Mouse (Mus musculus) gastrocnemius, adult 2 months (tissue): ENCODE results near the gene Prune1. TPM values are rescaled to one million over a fixed set of nuclear protein-coding genes. Genes with fewer than 3 reads are reported as not detected.

ENCODE experiments used
- DNase-seq: peaks from one replicate; pipeline ENCODE4 v3.0.0; 2022
- H3K27ac ChIP-seq: fragments of 200-600 bp; 2 replicates; pipeline ENCODE4 v1.8.1; 2022; ENCODE audit warnings: mild to moderate bottlenecking
- H3K4me3 ChIP-seq: fragments of 200-600 bp; 2 replicates; pipeline ENCODE4 v1.8.1; 2022; ENCODE audit warnings: mild to moderate bottlenecking, moderate library complexity
- CTCF ChIP-seq: fragments of 200-600 bp; IDR thresholded peaks from 2 replicates; pipeline ENCODE4 v1.8.1; 2022; ENCODE audit warnings: antibody characterized with exemption, mild to moderate bottlenecking, moderate library complexity
- intact Hi-C: fragments of 180-260 bp; cut with DNase I; formaldehyde crosslinking; loops from one replicate; pipeline ENCODE4 v1.15.1; 2025
- total RNA-seq, 2 experiments: library from RNA; stranded (reverse); gene quantifications; 2 replicates each; pipeline ENCODE4 v1.2.3; 2021

Prune1 gene
- total RNA-seq, 2 experiments from 2014 or later, result 45.8 to 46.9 TPM

DNA sequence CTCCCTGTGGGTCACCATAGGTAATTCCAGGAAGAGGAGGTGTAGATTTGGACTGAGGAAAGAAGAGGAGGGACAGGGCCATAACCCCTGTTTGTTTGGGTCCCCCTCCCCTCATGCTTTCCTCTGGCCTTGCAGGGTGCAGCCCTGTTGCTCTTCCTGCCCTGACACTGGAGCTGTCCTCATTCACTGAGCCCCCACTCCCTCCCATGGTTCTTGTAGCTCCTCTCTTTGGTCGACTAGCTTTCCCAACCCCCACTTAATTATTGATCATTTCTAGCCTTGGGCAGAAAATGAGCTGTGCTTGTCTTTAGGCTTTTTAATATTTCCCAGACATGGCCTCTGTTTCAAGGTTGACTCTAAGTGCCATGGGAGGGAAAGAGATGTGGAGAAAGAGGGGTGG, 2.2 kb upstream of the Prune1 start:
- intact Hi-C loops, result no loop called here
- TF ChIP-seq CTCF, result no peak
- DNase-seq, result no peak
- Histone ChIP-seq H3K27ac (peak overlapping the region; percentile 95), H3K4me3 (peak overlapping the region; percentile 88)

DNA sequence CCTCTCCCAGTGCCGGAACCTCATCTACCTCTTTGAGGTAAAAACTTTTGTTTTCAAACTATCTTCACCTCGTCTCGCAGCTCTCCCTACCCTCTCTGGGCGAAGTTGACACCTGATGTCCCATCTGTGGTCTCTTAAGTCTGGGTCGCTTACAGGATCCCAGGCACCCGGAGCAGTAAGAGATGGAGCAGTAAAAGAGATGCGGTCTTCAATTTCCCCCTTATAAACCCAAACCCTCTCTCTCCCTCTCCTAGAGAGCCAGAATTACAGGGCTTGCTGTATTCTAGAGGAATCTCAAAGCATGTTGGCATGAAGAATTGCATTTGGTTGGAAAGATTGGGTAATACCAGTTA, 1.7 kb upstream of the Prune1 start:
- DNase-seq, result no peak
- Histone ChIP-seq H3K27ac (peak overlapping the region; percentile 95), H3K4me3 (peak overlapping the region; percentile 88)
- TF ChIP-seq CTCF, result no peak
- intact Hi-C loops, result no loop called here

DNA sequence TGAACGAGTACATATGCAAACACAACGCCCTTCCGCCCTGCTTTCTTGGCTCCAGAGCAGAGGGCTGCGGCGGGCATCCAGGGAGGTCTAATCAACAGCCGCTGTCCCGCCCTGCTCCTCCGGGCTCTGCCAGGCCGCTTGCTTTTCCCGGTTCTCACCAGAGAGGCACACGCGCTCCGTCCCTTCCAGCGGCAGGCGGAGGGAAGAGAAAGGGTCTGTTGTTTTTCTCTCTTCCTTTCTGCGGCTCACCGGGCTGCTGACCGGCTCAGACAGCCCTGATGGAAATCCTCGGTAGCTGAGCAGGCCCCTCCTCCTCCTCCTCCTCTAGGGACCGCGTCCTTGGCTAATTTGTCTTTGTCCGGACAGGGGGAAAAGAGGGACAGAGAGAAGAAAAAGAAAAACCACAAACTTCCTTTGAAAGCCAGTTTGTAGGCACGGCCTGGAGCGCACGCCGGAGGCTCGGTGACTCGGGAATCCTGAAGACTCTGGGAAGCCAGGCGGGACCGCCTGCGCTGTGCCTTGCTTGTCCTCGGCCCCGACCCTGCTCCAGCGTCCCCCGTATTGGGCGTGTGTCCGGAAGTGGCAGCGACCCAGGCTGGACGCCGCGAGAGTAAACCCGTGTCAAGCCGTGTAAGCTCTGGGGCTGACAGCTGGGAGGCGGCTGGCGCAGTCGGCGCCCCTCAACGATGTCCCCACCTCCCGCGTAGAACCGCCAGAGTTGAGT, 1.2 kb upstream of the Prune1 start:
- peak; percentile 91 for DNase-seq
- intact Hi-C loops, result no loop called here
- H3K4me3 ChIP-seq, result peak overlapping the region; percentile 88
- peak overlapping the region; percentile 95 for H3K27ac ChIP-seq
- peak; percentile 34 for TF ChIP-seq CTCF

DNA sequence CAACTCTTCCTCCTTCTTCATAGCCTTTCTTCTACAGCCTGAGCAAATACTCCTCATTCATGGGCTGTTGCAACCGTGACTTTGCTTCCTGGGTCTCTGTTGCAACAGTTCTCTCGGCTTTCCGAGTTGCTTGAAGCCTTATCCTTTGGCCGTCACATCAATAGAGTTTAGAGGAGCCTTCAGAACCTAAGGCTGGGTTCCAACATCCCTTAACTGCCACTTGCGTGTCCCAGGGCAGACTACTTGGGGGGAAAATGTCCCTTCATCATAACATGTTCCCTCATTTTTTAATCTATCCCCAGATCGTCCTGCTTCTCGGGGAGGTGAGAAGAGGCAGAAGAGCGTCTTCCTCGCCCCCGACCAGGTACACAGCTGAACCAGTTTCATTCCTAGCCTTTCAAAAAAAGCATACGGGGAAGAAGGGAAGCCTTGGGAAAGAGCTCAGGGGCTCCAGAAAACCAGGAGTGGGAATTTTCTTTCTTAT, 547 bp upstream of the Prune1 start:
- intact Hi-C loops, result no loop called here
- Histone ChIP-seq H3K4me3 (peak overlapping the region; percentile 88), H3K27ac (peak overlapping the region; percentile 95)
- DNase-seq, result peak; percentile 53
- TF ChIP-seq CTCF, result no peak

DNA sequence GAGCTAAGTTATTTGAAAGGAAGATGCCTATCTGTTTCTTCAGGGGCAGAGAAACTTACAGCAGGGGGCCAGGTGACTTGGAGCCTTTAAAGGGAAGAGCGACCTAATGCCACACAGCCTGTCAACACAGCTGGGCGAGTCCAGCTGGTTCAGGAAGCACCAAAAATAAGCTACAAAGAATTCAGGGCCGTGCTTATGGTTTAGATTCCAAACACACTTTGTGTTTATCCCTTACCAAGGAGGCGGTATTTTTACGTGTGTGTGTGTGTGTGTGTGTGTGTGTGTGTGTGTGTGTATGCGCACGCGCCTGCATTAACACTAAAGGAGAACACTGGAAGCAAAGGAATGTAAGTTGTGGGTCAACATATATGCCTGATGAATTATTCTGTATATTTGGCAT, 1.1 kb downstream of the Prune1 start:
- intact Hi-C loops, result no loop called here

DNA sequence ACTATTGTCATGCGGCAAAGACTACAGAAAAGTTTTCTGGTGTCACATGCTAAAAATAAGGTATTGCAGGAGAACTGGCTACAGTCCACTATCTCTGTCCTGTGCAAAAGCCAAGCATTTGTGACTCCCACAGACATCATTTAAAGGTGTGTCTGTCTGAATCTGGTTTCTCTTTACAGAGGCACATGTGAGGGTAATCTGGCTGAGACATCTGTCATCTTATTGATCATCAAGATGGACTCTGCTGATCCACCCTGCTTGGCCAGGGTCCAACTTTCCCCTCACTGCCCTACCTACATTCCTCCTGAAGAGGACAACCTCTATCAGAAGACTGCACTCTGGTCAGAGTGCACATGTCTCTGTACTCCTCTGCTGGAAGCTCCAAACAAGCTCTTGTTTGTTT, 4.7 kb downstream of the Prune1 start:
- TF ChIP-seq CTCF, result no peak
- DNase-seq, result peak; percentile 58
- H3K27ac ChIP-seq, result peak overlapping the region; percentile 93
- H3K4me3 ChIP-seq, result peak overlapping the region; percentile 2; the same call in 1 of the 2 replicates
- intact Hi-C loops, result no loop called here

More for the DNA sequence above, 1.1 kb downstream of the Prune1 start:
- Histone ChIP-seq H3K4me3 (peak overlapping the region; percentile 88), H3K27ac (peak overlapping the region; percentile 95)
- DNase-seq, result no peak
- TF ChIP-seq CTCF, result no peak

DNA sequence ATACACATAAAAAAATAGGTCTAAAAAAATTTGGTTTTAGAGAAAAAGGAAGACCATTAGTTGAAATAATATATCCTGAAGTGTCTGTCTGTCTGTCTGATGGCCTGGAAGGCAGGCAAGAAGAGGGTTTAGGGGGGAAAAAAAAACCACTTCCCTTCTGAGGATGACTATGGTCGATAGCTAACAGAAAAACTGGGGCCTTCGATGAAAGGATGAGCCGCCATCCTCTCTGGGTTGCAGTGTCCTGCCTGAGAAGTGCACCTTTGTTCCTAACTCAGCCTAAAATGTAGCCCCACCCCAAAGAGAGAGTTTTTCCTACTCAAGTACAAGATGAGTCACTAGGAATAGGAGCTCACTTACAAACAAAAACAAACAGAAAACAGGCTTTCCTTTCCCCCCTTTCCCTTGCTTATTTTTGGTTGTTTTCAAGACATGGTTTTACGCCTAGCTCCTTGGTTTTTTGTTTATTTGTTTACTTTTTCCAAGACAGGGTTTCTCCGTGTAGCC, 5.4 kb downstream of the Prune1 start:
- peak overlapping the region; percentile 93 for H3K27ac ChIP-seq
- intact Hi-C loops, result no loop called here

DNA sequence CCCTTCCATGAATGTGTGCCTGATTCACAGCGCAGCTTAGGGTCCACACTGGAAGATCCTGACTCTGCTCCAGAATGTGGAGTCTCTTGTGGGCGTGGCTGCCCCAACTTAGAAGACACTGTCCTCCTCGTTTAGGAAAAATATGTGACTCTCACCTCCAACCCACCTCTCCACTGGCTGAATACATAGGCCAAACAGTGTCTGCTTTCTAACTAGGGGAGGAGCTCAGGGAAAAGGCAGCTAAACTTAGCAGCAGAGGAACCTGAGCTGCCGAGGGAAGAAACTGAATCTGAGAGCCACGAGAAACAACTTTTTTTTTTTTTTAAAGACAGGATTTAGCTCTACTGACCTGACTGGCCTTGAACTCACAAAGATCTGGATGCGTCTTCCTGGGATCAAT, 6.7 kb downstream of the Prune1 start:
- peak; percentile 59 for DNase-seq
- intact Hi-C loops, result no loop called here
- H3K27ac ChIP-seq, result peak overlapping the region; percentile 93
- H3K4me3 ChIP-seq, result peak overlapping the region; percentile 18
- TF ChIP-seq CTCF, result no peak

More for the DNA sequence above, 5.4 kb downstream of the Prune1 start:
- H3K4me3 ChIP-seq, result no peak overlapping the region
- no peak for DNase-seq
- TF ChIP-seq CTCF, result no peak

DNA sequence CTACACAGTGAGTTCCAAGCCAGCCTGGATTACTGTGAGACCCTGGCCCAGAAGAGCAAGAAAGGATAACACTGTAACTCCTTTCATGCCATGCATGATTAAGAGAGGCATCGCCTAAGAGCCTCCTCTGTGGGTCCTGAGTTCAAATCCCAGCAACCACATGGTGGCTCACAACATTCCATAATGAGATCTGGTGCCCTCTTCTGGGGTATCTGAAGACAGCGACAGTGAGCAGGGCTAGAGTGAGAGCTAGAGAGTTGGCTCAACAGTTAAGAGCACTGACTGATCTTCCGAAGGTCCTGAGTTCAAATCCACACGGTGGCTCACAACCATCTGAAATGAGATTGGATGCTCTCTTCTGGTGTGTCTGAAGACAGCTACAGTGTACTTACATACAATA, 7.4 kb downstream of the Prune1 start:
- no peak for TF ChIP-seq CTCF
- intact Hi-C loops, result no loop called here
- no peak for DNase-seq
- Histone ChIP-seq H3K4me3 (no peak overlapping the region), H3K27ac (peak overlapping the region; percentile 93)

DNA sequence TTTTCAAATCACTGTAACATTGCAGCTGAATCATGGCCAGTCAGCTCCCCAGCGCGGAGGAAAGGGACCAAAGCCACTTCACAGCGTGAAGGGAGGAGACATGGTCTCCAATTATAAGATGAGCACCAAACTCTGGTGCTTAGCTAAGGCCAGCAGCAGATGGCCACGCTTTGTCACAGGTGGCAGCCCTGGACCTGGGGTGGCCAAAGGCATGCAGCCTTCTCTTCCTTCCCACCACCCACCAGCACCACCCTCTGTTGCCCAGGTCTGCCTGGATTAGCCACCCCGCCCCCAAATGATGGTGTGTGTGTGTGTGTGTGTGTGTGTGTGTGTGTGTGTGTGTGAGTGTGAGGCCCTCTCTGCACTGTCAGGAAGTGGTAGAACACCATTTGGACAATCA, 8.4 kb downstream of the Prune1 start:
- Histone ChIP-seq H3K4me3 (no peak overlapping the region), H3K27ac (peak overlapping the region; percentile 93)
- intact Hi-C loops, result no loop called here
- no peak for TF ChIP-seq CTCF
- no peak for DNase-seq

DNA sequence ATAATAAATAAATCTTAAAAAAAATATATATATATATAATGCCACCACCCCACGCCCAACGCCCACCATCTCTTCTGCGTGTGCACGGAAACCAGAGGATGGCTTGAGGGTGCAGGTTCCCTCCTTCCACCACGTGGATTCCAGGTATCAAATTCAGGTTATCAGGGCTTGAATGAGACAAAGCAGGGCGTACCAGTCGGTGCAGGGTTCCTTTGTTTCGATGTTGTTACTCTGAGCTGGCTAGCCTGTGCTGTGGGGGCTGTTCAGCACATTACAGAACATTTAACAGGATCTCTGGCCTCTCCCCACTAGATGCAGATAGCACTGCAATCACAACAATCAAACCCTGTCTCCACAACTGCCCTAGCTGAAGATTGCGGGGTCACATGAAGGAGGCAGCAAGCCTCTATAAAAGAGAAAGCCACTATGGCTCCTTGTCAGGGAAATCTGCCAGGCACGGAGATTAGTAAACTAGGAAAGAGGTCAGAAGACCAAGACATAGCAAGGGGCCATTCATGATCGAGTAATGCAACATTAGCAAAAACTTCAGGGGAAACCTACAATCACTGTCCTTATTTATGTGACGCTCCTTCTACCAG, 11.0 kb downstream of the Prune1 start:
- peak overlapping the region; percentile 25; the same call in 1 of the 2 replicates for H3K27ac ChIP-seq
- intact Hi-C loops, result no loop called here
- DNase-seq, result no peak
- no peak overlapping the region for H3K4me3 ChIP-seq
- TF ChIP-seq CTCF, result no peak

DNA sequence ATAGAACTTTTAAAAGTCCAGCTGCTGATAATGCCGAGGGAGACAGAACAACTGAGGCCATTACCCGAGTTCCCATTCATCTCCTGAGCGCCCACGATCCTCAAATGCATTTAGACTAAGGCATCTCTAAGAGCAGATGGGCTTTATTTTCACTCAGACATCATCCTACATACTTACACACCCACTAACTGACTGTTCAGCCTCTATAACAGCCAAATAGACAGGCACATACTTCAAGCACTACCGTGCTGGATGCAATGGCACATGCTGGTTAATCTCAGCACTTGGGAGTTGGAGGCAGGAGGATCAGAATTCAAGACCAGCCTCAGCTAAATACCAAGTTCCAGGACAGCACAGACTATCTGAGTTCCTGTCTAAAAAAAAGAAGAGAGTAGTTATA, 12.1 kb downstream of the Prune1 start:
- DNase-seq, result no peak
- peak overlapping the region; percentile 57; the same call in 1 of the 2 replicates for H3K27ac ChIP-seq
- intact Hi-C loops, result no loop called here

DNA sequence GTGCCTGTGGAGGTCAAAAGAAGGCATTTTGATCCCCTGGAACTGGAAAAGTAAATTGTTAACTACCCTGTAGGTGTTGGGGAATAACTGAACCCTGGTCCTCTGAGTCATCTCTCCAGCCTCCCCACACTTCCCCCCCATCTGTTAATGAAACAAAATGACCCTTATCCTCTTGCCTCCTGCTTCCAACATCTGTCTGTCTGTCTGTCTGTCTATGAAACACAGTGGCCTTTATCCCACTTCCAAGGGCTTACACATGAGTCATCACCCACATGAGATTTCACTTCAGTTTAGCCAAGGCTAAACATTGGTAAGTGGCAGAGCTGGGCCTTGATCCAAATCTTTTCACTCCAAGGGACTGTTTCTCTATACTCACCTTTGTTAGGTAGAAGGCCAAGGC, 14.0 kb downstream of the Prune1 start:
- DNase-seq, result no peak
- TF ChIP-seq CTCF, result no peak
- Histone ChIP-seq H3K4me3 (no peak overlapping the region), H3K27ac (peak overlapping the region; percentile 87)
- intact Hi-C loops, result no loop called here

More for the DNA sequence above, 12.1 kb downstream of the Prune1 start:
- no peak overlapping the region for H3K4me3 ChIP-seq
- no peak for TF ChIP-seq CTCF
